Mouse (Mus musculus): Measurements from ENCODE around the gene Dchs2. TPM values are rescaled to one million over a fixed set of nuclear protein-coding genes. Genes with fewer than 3 reads are reported as not detected.

The Dchs2 gene
- total and polyA plus RNA-seq, 3 experiments, result 0.03 to 0.66 (median 0.37) TPM

Other genes starting within 250 kb of the Dchs2 start
- under 1 TPM; 0.07 to 0.17 TPM for gene Lrat, start 224.0 kb upstream of the Dchs2 start, total RNA-seq (2021)
- gene Lrat, start 224.0 kb upstream of the Dchs2 start, polyA plus RNA-seq (2012; rRNA removed), result not detected in 2 replicates
- 10 to 100 TPM in 1 of 2 experiments, under 1 TPM in 1; 0.38 to 10.9 TPM for gene Fgg, start 120.2 kb upstream of the Dchs2 start, total RNA-seq (2021)
- gene Fgg, start 120.2 kb upstream of the Dchs2 start, polyA plus RNA-seq (2012; rRNA removed), result 0.63 TPM in 1 of 2 replicates, not detected in the other
- 10 to 100 TPM in 1 of 2 experiments, under 1 TPM in 1; 0.66 to 13.3 TPM for gene Fga, start 101.9 kb upstream of the Dchs2 start, total RNA-seq (2021)
- 0.12 TPM in 1 of 2 replicates, not detected in the other for gene Fga, start 101.9 kb upstream of the Dchs2 start, polyA plus RNA-seq (2012; rRNA removed)
- gene Fgb, start 78.1 kb upstream of the Dchs2 start, total RNA-seq (2021), result 1 to 10 TPM in 1 of 2 experiments, under 1 TPM in 1; 0.28 to 5.6 TPM
- gene Fgb, start 78.1 kb upstream of the Dchs2 start, polyA plus RNA-seq (2012; rRNA removed), result 0.11 TPM in 1 of 2 replicates, not detected in the other
- 10 to 100 TPM; 49.0 to 50.2 TPM for gene Plrg1, start 72.4 kb upstream of the Dchs2 start, total RNA-seq (2021)
- 12.4 and 16.0 TPM in 2 replicates for gene Plrg1, start 72.4 kb upstream of the Dchs2 start, polyA plus RNA-seq (2012; rRNA removed)

Measured in adrenal gland, adult 2 months (tissue).